Mouse (Mus musculus) liver, embryonic 14.5 days (tissue): ENCODE data around the gene Cxcl5.
"Not testable (repeated sequence)": the region's sequence is repeated elsewhere in the genome, so short reads cannot be mapped to it uniquely, and the experiment has no call there.

Experiments used
- CTCF ChIP-seq: IDR thresholded peaks from 2 replicates; pipeline ENCODE4 v1.5.1; 2016; ENCODE audit warnings: antibody characterized with exemption, low read depth, control low read depth
- EP300 ChIP-seq: IDR thresholded peaks from 2 replicates; pipeline ENCODE4 v1.6.1; 2016; ENCODE audit warnings: antibody characterized with exemption, low read depth

GRCm38 (mm10) chr5:90795392-90795791 is 36.2 kb downstream of the Cxcl5 start:
- not testable (repeated sequence) for TF ChIP-seq CTCF, EP300
